Mouse (Mus musculus) CH12.LX (cell line): Measurements from ENCODE around the gene Hoxb1. TPM values are rescaled to one million over a fixed set of nuclear protein-coding genes. Genes with fewer than 3 reads are reported as not detected.

Source experiments
- DNase-seq: peaks from one replicate; pipeline ENCODE4 v3.0.0-alpha.2; 2013; ENCODE audit errors: extremely low read depth
- H3K27ac ChIP-seq: 2 replicates; pipeline ENCODE4 v1.5.1; 2012; ENCODE audit warnings: low read depth, mild to moderate bottlenecking, control low read depth, moderate library complexity; ENCODE audit not compliant: insufficient read depth
- H3K27me3 ChIP-seq: replicated peaks from 2 replicates; pipeline ENCODE3; 2012; ENCODE audit warnings: inconsistent platforms
- H3K36me3 ChIP-seq, 2 experiments: replicated peaks in 1 of 2; 2 replicates each; pipeline versions ENCODE3 to v1.6.1; 2012; ENCODE audit warnings: inconsistent platforms in 1 of 2, low read length in 1 of 2, mild to moderate bottlenecking in 1 of 2, mixed read lengths in 1 of 2, moderate library complexity in 1 of 2; ENCODE audit not compliant: control insufficient read depth in 1 of 2, insufficient read depth in 1 of 2
- H3K4me1 ChIP-seq, 2 experiments: 2 replicates each; pipeline ENCODE4 v1.6.1; 2012; ENCODE audit warnings: inconsistent platforms in 1 of 2, moderate library complexity in 1 of 2; ENCODE audit not compliant: insufficient read depth in 2 of 2, control insufficient read depth in 1 of 2
- H3K4me2 ChIP-seq: 2 replicates; pipeline ENCODE4 v1.6.1; 2012; ENCODE audit warnings: low read depth, mild to moderate bottlenecking, control low read depth; ENCODE audit not compliant: poor library complexity, insufficient read depth, severe bottlenecking
- H3K4me3 ChIP-seq, 3 experiments: fragments of 150-350 bp in 1 of 3; sonication (generic) in 1 of 3; replicated peaks in 1 of 3; 2 replicates each; pipeline versions ENCODE3 to v1.5.1; 2011 to 2012; ENCODE audit warnings: low read depth in 2 of 3, low read length in 2 of 3, mild to moderate bottlenecking in 2 of 3, moderate library complexity in 2 of 3, control low read depth in 1 of 3, improper control_type of control experiment in 1 of 3, inconsistent platforms in 1 of 3, mixed read lengths in 1 of 3; ENCODE audit not compliant: poor library complexity in 1 of 3
- H3K79me2 ChIP-seq: replicated peaks from 2 replicates; pipeline ENCODE4 v1.6.1; 2012; ENCODE audit warnings: mild to moderate bottlenecking, moderate library complexity; ENCODE audit not compliant: control insufficient read depth, poor library complexity, insufficient read depth, severe bottlenecking; ENCODE audit errors: extremely low read depth
- H3K9ac ChIP-seq: 2 replicates; pipeline ENCODE4 v1.6.1; 2012; ENCODE audit warnings: low read depth, mild to moderate bottlenecking, control low read depth, moderate library complexity; ENCODE audit not compliant: insufficient read depth
- H3K9me3 ChIP-seq: replicated peaks from 2 replicates; pipeline ENCODE3; 2012; ENCODE audit warnings: low read length, inconsistent platforms, mixed read lengths
- CHD1 ChIP-seq: IDR thresholded peaks from 2 replicates; pipeline ENCODE4 v1.6.1; 2012; ENCODE audit warnings: low read depth, low read length, improper control_type of control experiment, inconsistent platforms
- CHD2 ChIP-seq: IDR thresholded peaks from 2 replicates; pipeline ENCODE4 v1.6.1; 2011; ENCODE audit warnings: low read length, improper control_type of control experiment
- CTCF ChIP-seq, 2 experiments: IDR thresholded peaks in 1 of 2; conservative IDR thresholded peaks in 1 of 2; 2 replicates each; pipeline ENCODE4 v1.5.1; 2011 to 2012; ENCODE audit warnings: low read depth in 2 of 2, low read length in 2 of 2, improper control_type of control experiment in 1 of 2, inconsistent platforms in 1 of 2, mild to moderate bottlenecking in 1 of 2, moderate library complexity in 1 of 2
- E2F4 ChIP-seq: IDR thresholded peaks from 2 replicates; pipeline ENCODE4 v1.6.1; 2011; ENCODE audit warnings: low read depth, low read length, improper control_type of control experiment; ENCODE audit not compliant: insufficient replicate concordance
- ELF1 ChIP-seq: IDR thresholded peaks from 2 replicates; pipeline ENCODE4 v1.6.1; 2014; ENCODE audit warnings: low read depth, mild to moderate bottlenecking, inconsistent platforms, low read length, improper control_type of control experiment
- EP300 ChIP-seq: IDR thresholded peaks from 2 replicates; pipeline ENCODE4 v1.6.1; 2011; ENCODE audit warnings: low read length, improper control_type of control experiment
- ETS1 ChIP-seq: conservative IDR thresholded peaks from 2 replicates; pipeline ENCODE4 v1.6.1; 2012; ENCODE audit warnings: low read depth, mild to moderate bottlenecking, inconsistent platforms, low read length, improper control_type of control experiment, moderate library complexity
- HCFC1 ChIP-seq: IDR thresholded peaks from 2 replicates; pipeline ENCODE4 v1.6.1; 2012; ENCODE audit warnings: low read depth, mild to moderate bottlenecking, inconsistent platforms, low read length, improper control_type of control experiment
- IRF4 ChIP-seq: IDR thresholded peaks from 2 replicates; pipeline ENCODE4 v1.6.1; 2014; ENCODE audit warnings: low read depth, mild to moderate bottlenecking, inconsistent platforms, low read length, improper control_type of control experiment
- JUND ChIP-seq: conservative IDR thresholded peaks from 2 replicates; pipeline ENCODE4 v1.6.1; 2011; ENCODE audit warnings: low read depth, low read length, improper control_type of control experiment
- KAT2A ChIP-seq: IDR thresholded peaks from 2 replicates; pipeline ENCODE4 v1.6.1; 2012; ENCODE audit warnings: low read length, improper control_type of control experiment, inconsistent platforms; ENCODE audit not compliant: insufficient replicate concordance
- MAFK ChIP-seq: IDR thresholded peaks from 2 replicates; pipeline ENCODE4 v1.6.1; 2011; ENCODE audit warnings: low read length, improper control_type of control experiment; ENCODE audit not compliant: insufficient replicate concordance
- MAX ChIP-seq: IDR thresholded peaks from 2 replicates; pipeline ENCODE4 v1.6.1; 2011; ENCODE audit warnings: low read length, improper control_type of control experiment
- MAZ ChIP-seq: IDR thresholded peaks from 2 replicates; pipeline ENCODE4 v1.6.1; 2012; ENCODE audit warnings: low read depth, mild to moderate bottlenecking, inconsistent platforms, low read length, improper control_type of control experiment, moderate library complexity
- MYC ChIP-seq: IDR thresholded peaks from 2 replicates; pipeline ENCODE4 v1.6.1; 2011; ENCODE audit warnings: low read depth, mild to moderate bottlenecking, improper control_type of control experiment, low read length
- NRF1 ChIP-seq: IDR thresholded peaks from 2 replicates; pipeline ENCODE4 v1.6.1; 2014; ENCODE audit warnings: low read depth, mild to moderate bottlenecking, inconsistent platforms, low read length, improper control_type of control experiment, moderate library complexity
- RAD21 ChIP-seq: IDR thresholded peaks from 2 replicates; pipeline ENCODE4 v1.6.1; 2011; ENCODE audit warnings: low read depth, mild to moderate bottlenecking, low read length, improper control_type of control experiment, moderate library complexity
- SIN3A ChIP-seq: IDR thresholded peaks from 2 replicates; pipeline ENCODE4 v1.6.1; 2012; ENCODE audit warnings: low read length, improper control_type of control experiment, inconsistent platforms
- SMC3 ChIP-seq: IDR thresholded peaks from 2 replicates; pipeline ENCODE4 v1.6.1; 2011; ENCODE audit warnings: low read depth, low read length, improper control_type of control experiment
- USF1 ChIP-seq: IDR thresholded peaks from 2 replicates; pipeline ENCODE4 v1.6.1; 2014; ENCODE audit warnings: low read depth, mild to moderate bottlenecking, inconsistent platforms, low read length, improper control_type of control experiment
- USF2 ChIP-seq: conservative IDR thresholded peaks from 2 replicates; pipeline ENCODE4 v1.6.1; 2011; ENCODE audit warnings: low read depth, low read length, improper control_type of control experiment
- ZC3H11A ChIP-seq: IDR thresholded peaks from 2 replicates; pipeline ENCODE4 v1.6.1; 2012; ENCODE audit warnings: low read depth, mild to moderate bottlenecking, inconsistent platforms, low read length, improper control_type of control experiment
- ZKSCAN1 ChIP-seq: IDR thresholded peaks from 2 replicates; pipeline ENCODE4 v1.6.1; 2012; ENCODE audit warnings: low read depth, inconsistent platforms, low read length, improper control_type of control experiment, borderline replicate concordance
- ZMIZ1 ChIP-seq: IDR thresholded peaks from 2 replicates; pipeline ENCODE4 v1.6.1; 2012; ENCODE audit warnings: low read depth, mild to moderate bottlenecking, inconsistent platforms, low read length, improper control_type of control experiment
- dilution Hi-C: fragments of 300-500 bp; cut with MboI; formaldehyde crosslinking; loops from 2 replicates; pipeline ENCODE4 v1.14.3; 2020; ENCODE audit warnings: low sequenced_read_pairs; ENCODE audit not compliant: extremely low pct_unique_long_range_greater_than_20kb, extremely low pct_ligation_motif_present
- in situ Hi-C: fragments of 300-500 bp; cut with MboI; formaldehyde crosslinking; loops from 3 replicates; pipeline ENCODE4 v1.14.3; 2019; ENCODE audit warnings: low sequenced_read_pairs, low pct_ligation_motif_present, low pct_unique_long_range_greater_than_20kb, mixed read lengths
- polyA plus RNA-seq: library from polyadenylated mRNA; unstranded; fragments of >175 nt; gene quantifications from 2 replicates; pipeline ENCODE4 v1.2.1, GENCODE M21; 2012; ENCODE audit warnings: low read depth; ENCODE audit not compliant: insufficient read length
- total RNA-seq, 2 experiments: library from RNA; depleted of rRNA; stranded (reverse); fragments of 300-350 nt in 1 of 2; fragments of >200 nt in 1 of 2; gene quantifications; 2 replicates each; pipeline ENCODE4 v1.2.3; 2012 to 2014

Hoxb1 gene
- total and polyA plus RNA-seq, 3 experiments: not detected

DNA sequence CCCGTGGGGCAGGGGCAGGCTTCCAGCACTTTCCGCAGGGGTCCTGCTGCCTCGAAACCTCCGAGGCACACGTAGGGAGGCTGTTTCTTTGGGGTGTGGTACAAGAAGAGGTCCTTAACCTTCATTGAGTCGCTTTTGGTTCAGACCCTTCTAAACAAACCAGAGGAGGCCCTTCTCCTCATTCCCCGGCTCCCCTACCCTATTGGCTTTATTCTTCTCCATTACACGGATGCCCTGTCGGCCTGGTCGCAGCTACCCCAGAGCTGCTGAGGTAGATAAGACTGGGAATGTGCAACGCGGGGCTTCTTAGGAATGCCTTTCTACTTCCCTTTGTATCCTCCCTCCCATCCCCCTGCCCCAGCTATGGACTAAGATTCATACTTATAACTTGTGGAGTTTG, 38.8 kb upstream of the Hoxb1 start:
- Histone ChIP-seq H3K4me1 (no peaks in the 10 kb centered on the region), H3K79me2 (no peaks in the 10 kb centered on the region), H3K4me3 (no peak overlapping the region), H3K9ac (no peak overlapping the region), H3K36me3 (no peaks in the 10 kb centered on the region), H3K27me3 (no peaks in the 10 kb centered on the region), H3K9me3 (no peaks in the 10 kb centered on the region), H3K27ac (no peak overlapping the region), H3K4me2 (no peak overlapping the region)
- in situ Hi-C loops (no loop called here), dilution Hi-C loops (no loop called here)
- TF ChIP-seq HCFC1 (no peak), SIN3A (no peak), KAT2A (no peak), CTCF (conservative IDR thresholded peaks at IDR 0.05 in 1 of 2, IDR thresholded peaks at IDR 0.05 in 1 of 2; ENCODE audit: low read depth in 2 of 2, low read length in 2 of 2) (no peak), MAFK (no peak), USF1 (no peak), CHD2 (no peak), ZMIZ1 (no peak), NRF1 (no peak), IRF4 (no peak), EP300 (no peak), MAX (no peak), SMC3 (no peak), CHD1 (no peak)
- no peak for DNase-seq

DNA sequence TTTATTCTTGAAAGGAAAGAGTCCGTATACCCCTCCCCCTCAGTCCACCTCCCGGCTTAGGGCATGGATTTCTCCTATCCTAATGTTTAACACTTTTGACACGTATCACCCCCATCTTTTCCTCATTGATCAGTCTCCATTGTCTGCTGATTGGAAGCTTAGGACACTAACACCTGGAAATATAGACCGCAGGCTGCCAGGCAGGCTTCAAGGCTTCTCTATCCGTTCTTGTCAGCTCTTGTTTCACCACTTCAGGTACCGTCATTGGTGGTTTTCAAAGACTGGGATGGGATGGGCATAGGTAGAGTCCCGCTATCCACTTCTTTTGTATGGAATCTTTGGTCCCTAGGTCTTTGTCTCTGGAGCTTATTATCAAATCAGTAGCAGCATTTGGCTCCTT, 38.4 kb upstream of the Hoxb1 start:
- no peak overlapping the region for H3K27ac ChIP-seq
- no peaks in the 10 kb centered on the region for H3K4me1 ChIP-seq
- H3K36me3 ChIP-seq: no peaks in the 10 kb centered on the region
- H3K4me2 ChIP-seq: no peak overlapping the region
- dilution Hi-C loops: no loop called here
- no peaks in the 10 kb centered on the region for H3K79me2 ChIP-seq
- no peaks in the 10 kb centered on the region for H3K27me3 ChIP-seq
- H3K4me3 ChIP-seq: no peak overlapping the region
- no peak for DNase-seq
- TF ChIP-seq MAX (no peak), ZKSCAN1 (no peak), MYC (no peak), E2F4 (no peak), ELF1 (no peak), NRF1 (no peak), HCFC1 (no peak), ZC3H11A (no peak), MAZ (no peak), USF2 (no peak), RAD21 (no peak), ETS1 (no peak), EP300 (no peak), CHD1 (no peak), JUND (no peak), SIN3A (no peak)
- TF ChIP-seq, all 38 proteins: peak for 0
- Histone ChIP-seq H3K9ac (no peak overlapping the region), H3K9me3 (no peaks in the 10 kb centered on the region)
- in situ Hi-C loops: no loop called here
